Mouse (Mus musculus): ENCODE measurements around the gene Tmem255b. TPM values are rescaled to one million over a fixed set of nuclear protein-coding genes. Genes with fewer than 3 reads are reported as not detected.

Tmem255b gene
- polyA plus RNA-seq, 1 experiment from 2014 or later: 2.6 TPM

GRCm38 (mm10) chr8:13430412-13430811 is 4.6 kb upstream of the Tmem255b start:
- Histone ChIP-seq H3K4me1 (ENCODE audit: control insufficient read depth, insufficient read depth, low read length) (no peaks in the 10 kb centered on the region), H3K4me2 (replicated peaks; ENCODE audit: low read depth, low read length) (no peak overlapping the region), H3K4me3 (ENCODE audit: low read depth, low read length) (no peak overlapping the region), H3K9ac (replicated peaks; ENCODE audit: low read depth, low read length) (no peak overlapping the region), H3K27me3 (ENCODE audit: control insufficient read depth, insufficient read depth, low read length) (peaks cover 5% of the 10 kb centered on the region; the same call in 1 of the 2 replicates), H3K9me3 (ENCODE audit: control insufficient read depth, low read depth, low read length) (no peaks in the 10 kb centered on the region), H3K36me3 (ENCODE audit: control insufficient read depth, insufficient read depth, low read length) (no peaks in the 10 kb centered on the region), H3K27ac (ENCODE audit: low read length) (no peak overlapping the region)
- 75% methylated on average over 7 of the region's 7 CpGs for WGBS
- ATAC-seq (ENCODE audit: insufficient number of reproducible peaks, insufficient read depth, low FRiP score, low read depth): no peak

GRCm38 (mm10) chr8:13430866-13431265 is 4.1 kb upstream of the Tmem255b start:
- H3K4me3 ChIP-seq (ENCODE audit: low read depth, low read length): no peak overlapping the region
- H3K27me3 ChIP-seq (ENCODE audit: control insufficient read depth, insufficient read depth, low read length): peaks cover 8% of the 10 kb centered on the region; the same call in 1 of the 2 replicates
- ATAC-seq (ENCODE audit: insufficient number of reproducible peaks, insufficient read depth, low FRiP score, low read depth): no peak
- H3K9me3 ChIP-seq (ENCODE audit: control insufficient read depth, low read depth, low read length): no peaks in the 10 kb centered on the region
- H3K4me1 ChIP-seq (ENCODE audit: control insufficient read depth, insufficient read depth, low read length): no peaks in the 10 kb centered on the region
- H3K27ac ChIP-seq (ENCODE audit: low read length): no peak overlapping the region
- no peak overlapping the region for H3K9ac ChIP-seq (replicated peaks; ENCODE audit: low read depth, low read length)
- no peaks in the 10 kb centered on the region for H3K36me3 ChIP-seq (ENCODE audit: control insufficient read depth, insufficient read depth, low read length)
- H3K4me2 ChIP-seq (replicated peaks; ENCODE audit: low read depth, low read length): no peak overlapping the region

- Histone ChIP-seq H3K27me3 (ENCODE audit: control insufficient read depth, insufficient read depth, low read length) (peaks cover 8% of the 10 kb centered on the region; the same call in 1 of the 2 replicates), H3K4me3 (ENCODE audit: low read depth, low read length) (no peak overlapping the region), H3K9me3 (ENCODE audit: control insufficient read depth, low read depth, low read length) (no peaks in the 10 kb centered on the region), H3K36me3 (ENCODE audit: control insufficient read depth, insufficient read depth, low read length) (no peaks in the 10 kb centered on the region), H3K4me1 (ENCODE audit: control insufficient read depth, insufficient read depth, low read length) (no peaks in the 10 kb centered on the region), H3K9ac (replicated peaks; ENCODE audit: low read depth, low read length) (no peak overlapping the region), H3K27ac (ENCODE audit: low read length) (no peak overlapping the region), H3K4me2 (replicated peaks; ENCODE audit: low read depth, low read length) (no peak overlapping the region)
- 67% methylated on average over 5 of the region's 5 CpGs for WGBS
- ATAC-seq (ENCODE audit: insufficient number of reproducible peaks, insufficient read depth, low FRiP score, low read depth): no peak
Observed at GRCm38 (mm10) chr8:13433130-13433529, 1.9 kb upstream of the Tmem255b start.

GRCm38 (mm10) chr8:13436052-13436451 is 1.1 kb downstream of the Tmem255b start:
- H3K27ac ChIP-seq (ENCODE audit: low read length): no peak overlapping the region
- no peaks in the 10 kb centered on the region for H3K4me1 ChIP-seq (ENCODE audit: control insufficient read depth, insufficient read depth, low read length)
- no peak overlapping the region for H3K9ac ChIP-seq (replicated peaks; ENCODE audit: low read depth, low read length)
- ATAC-seq (ENCODE audit: insufficient number of reproducible peaks, insufficient read depth, low FRiP score, low read depth): no peak
- no peak overlapping the region for H3K4me3 ChIP-seq (ENCODE audit: low read depth, low read length)
- H3K27me3 ChIP-seq (ENCODE audit: control insufficient read depth, insufficient read depth, low read length): peaks cover 8% of the 10 kb centered on the region; the same call in 1 of the 2 replicates
- 12% methylated on average over 8 of the region's 8 CpGs for whole genome bisulfite sequencing
- no peaks in the 10 kb centered on the region for H3K9me3 ChIP-seq (ENCODE audit: control insufficient read depth, low read depth, low read length)
- no peaks in the 10 kb centered on the region for H3K36me3 ChIP-seq (ENCODE audit: control insufficient read depth, insufficient read depth, low read length)
- H3K4me2 ChIP-seq (replicated peaks; ENCODE audit: low read depth, low read length): no peak overlapping the region; the same call in 1 of the 2 replicates

- H3K9me3 ChIP-seq (ENCODE audit: control insufficient read depth, low read depth, low read length): no peaks in the 10 kb centered on the region
- ATAC-seq (ENCODE audit: insufficient number of reproducible peaks, insufficient read depth, low FRiP score, low read depth): no peak
Observed at GRCm38 (mm10) chr8:13437531-13437930, 2.5 kb downstream of the Tmem255b start.

GRCm38 (mm10) chr8:13442152-13442551 is 7.2 kb downstream of the Tmem255b start:
- Histone ChIP-seq H3K9me3 (ENCODE audit: control insufficient read depth, low read depth, low read length) (no peaks in the 10 kb centered on the region), H3K4me1 (ENCODE audit: control insufficient read depth, insufficient read depth, low read length) (no peaks in the 10 kb centered on the region), H3K4me3 (ENCODE audit: low read depth, low read length) (no peak overlapping the region), H3K27me3 (ENCODE audit: control insufficient read depth, insufficient read depth, low read length) (no peaks in the 10 kb centered on the region), H3K27ac (ENCODE audit: low read length) (no peak overlapping the region), H3K36me3 (ENCODE audit: control insufficient read depth, insufficient read depth, low read length) (no peaks in the 10 kb centered on the region), H3K4me2 (replicated peaks; ENCODE audit: low read depth, low read length) (no peak overlapping the region), H3K9ac (replicated peaks; ENCODE audit: low read depth, low read length) (no peak overlapping the region)
- ATAC-seq (ENCODE audit: insufficient number of reproducible peaks, insufficient read depth, low FRiP score, low read depth): no peak
- 85% methylated on average over 2 of the region's 2 CpGs for WGBS

More at GRCm38 (mm10) chr8:13437531-13437930, 2.5 kb downstream of the Tmem255b start:
- peaks cover 8% of the 10 kb centered on the region; the same call in 1 of the 2 replicates for H3K27me3 ChIP-seq (ENCODE audit: control insufficient read depth, insufficient read depth, low read length)
- WGBS: 69% methylated on average over 2 of the region's 2 CpGs
- no peak overlapping the region for H3K9ac ChIP-seq (replicated peaks; ENCODE audit: low read depth, low read length)
- no peak overlapping the region for H3K4me3 ChIP-seq (ENCODE audit: low read depth, low read length)
- H3K36me3 ChIP-seq (ENCODE audit: control insufficient read depth, insufficient read depth, low read length): no peaks in the 10 kb centered on the region
- no peak overlapping the region for H3K4me2 ChIP-seq (replicated peaks; ENCODE audit: low read depth, low read length)
- H3K4me1 ChIP-seq (ENCODE audit: control insufficient read depth, insufficient read depth, low read length): no peaks in the 10 kb centered on the region
- no peak overlapping the region for H3K27ac ChIP-seq (ENCODE audit: low read length)

- Histone ChIP-seq H3K9me3 (ENCODE audit: control insufficient read depth, low read depth, low read length) (no peaks in the 10 kb centered on the region), H3K27ac (ENCODE audit: low read length) (no peak overlapping the region), H3K36me3 (ENCODE audit: control insufficient read depth, insufficient read depth, low read length) (no peaks in the 10 kb centered on the region), H3K27me3 (ENCODE audit: control insufficient read depth, insufficient read depth, low read length) (no peaks in the 10 kb centered on the region), H3K9ac (replicated peaks; ENCODE audit: low read depth, low read length) (no peak overlapping the region), H3K4me3 (ENCODE audit: low read depth, low read length) (no peak overlapping the region), H3K4me1 (ENCODE audit: control insufficient read depth, insufficient read depth, low read length) (no peaks in the 10 kb centered on the region), H3K4me2 (replicated peaks; ENCODE audit: low read depth, low read length) (no peak overlapping the region)
- WGBS: 87% methylated on average over 6 of the region's 6 CpGs
- ATAC-seq (ENCODE audit: insufficient number of reproducible peaks, insufficient read depth, low FRiP score, low read depth): no peak
Observed at GRCm38 (mm10) chr8:13446456-13446855, 11.5 kb downstream of the Tmem255b start.

GRCm38 (mm10) chr8:13448145-13448544 is 13.2 kb downstream of the Tmem255b start:
- H3K9me3 ChIP-seq (ENCODE audit: control insufficient read depth, low read depth, low read length): no peaks in the 10 kb centered on the region
- H3K4me1 ChIP-seq (ENCODE audit: control insufficient read depth, insufficient read depth, low read length): no peaks in the 10 kb centered on the region
- no peak overlapping the region for H3K4me3 ChIP-seq (ENCODE audit: low read depth, low read length)
- no peak overlapping the region for H3K9ac ChIP-seq (replicated peaks; ENCODE audit: low read depth, low read length)
- H3K27ac ChIP-seq (ENCODE audit: low read length): no peak overlapping the region
- no peaks in the 10 kb centered on the region for H3K36me3 ChIP-seq (ENCODE audit: control insufficient read depth, insufficient read depth, low read length)
- ATAC-seq (ENCODE audit: insufficient number of reproducible peaks, insufficient read depth, low FRiP score, low read depth): no peak
- WGBS: 49% methylated on average over 4 of the region's 4 CpGs
- no peak overlapping the region for H3K4me2 ChIP-seq (replicated peaks; ENCODE audit: low read depth, low read length)
- H3K27me3 ChIP-seq (ENCODE audit: control insufficient read depth, insufficient read depth, low read length): no peaks in the 10 kb centered on the region

- ATAC-seq (ENCODE audit: insufficient number of reproducible peaks, insufficient read depth, low FRiP score, low read depth): no peak
- H3K4me2 ChIP-seq (replicated peaks; ENCODE audit: low read depth, low read length): no peak overlapping the region
- WGBS: 63% methylated on average over 6 of the region's 6 CpGs
- H3K27me3 ChIP-seq (ENCODE audit: control insufficient read depth, insufficient read depth, low read length): no peaks in the 10 kb centered on the region
- no peaks in the 10 kb centered on the region for H3K36me3 ChIP-seq (ENCODE audit: control insufficient read depth, insufficient read depth, low read length)
- H3K4me3 ChIP-seq (ENCODE audit: low read depth, low read length): no peak overlapping the region
- no peaks in the 10 kb centered on the region for H3K4me1 ChIP-seq (ENCODE audit: control insufficient read depth, insufficient read depth, low read length)
- no peaks in the 10 kb centered on the region for H3K9me3 ChIP-seq (ENCODE audit: control insufficient read depth, low read depth, low read length)
- H3K9ac ChIP-seq (replicated peaks; ENCODE audit: low read depth, low read length): no peak overlapping the region
- H3K27ac ChIP-seq (ENCODE audit: low read length): no peak overlapping the region
Observed at GRCm38 (mm10) chr8:13451747-13452277, 16.8 kb downstream of the Tmem255b start.
